Mouse (Mus musculus): ENCODE measurements around the gene Cyp20a1.

DNA sequence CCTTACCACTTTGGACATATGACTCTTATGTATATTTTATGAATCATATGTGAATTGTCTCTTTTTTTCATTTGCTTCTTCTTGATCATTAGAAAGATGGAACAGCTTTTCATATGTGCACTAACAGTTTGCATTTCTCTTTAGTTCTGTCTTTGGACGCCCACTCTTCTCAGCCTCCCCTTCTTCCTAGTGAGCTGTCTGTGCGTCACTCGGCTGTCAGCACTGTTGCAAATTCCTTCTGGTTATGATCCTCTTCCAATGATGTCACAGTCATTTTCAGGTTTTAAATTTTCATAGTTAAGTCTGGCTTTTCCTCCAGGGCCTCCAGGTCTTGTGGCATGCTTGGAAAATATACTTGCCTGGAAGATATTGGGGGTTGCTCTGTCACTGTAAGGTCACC is 38.8 kb downstream of the Cyp20a1 start:
- TF ChIP-seq POLR2A (IDR thresholded peaks at IDR 0.05; ENCODE audit: extremely low read depth, insufficient read depth, low read length) (no peak), CTCF (IDR thresholded peaks at IDR 0.05; ENCODE audit: extremely low read depth, insufficient read depth, low read length) (no peak)
